Mouse (Mus musculus) CD4-positive, CD25-positive, alpha-beta regulatory T cell (primary cell): Measurements from ENCODE around the gene Olfr1214. TPM values are rescaled to one million over a fixed set of nuclear protein-coding genes. Genes with fewer than 3 reads are reported as not detected.

Experiments used
- polyA plus RNA-seq: library from polyadenylated mRNA; unstranded; fragments of 100-300 nt; shearing (Covaris generic); gene quantifications from one replicate; pipeline ENCODE4 v1.2.1, GENCODE M21; 2017

Olfr1214 gene
- polyA plus RNA-seq: not detected

DNA sequence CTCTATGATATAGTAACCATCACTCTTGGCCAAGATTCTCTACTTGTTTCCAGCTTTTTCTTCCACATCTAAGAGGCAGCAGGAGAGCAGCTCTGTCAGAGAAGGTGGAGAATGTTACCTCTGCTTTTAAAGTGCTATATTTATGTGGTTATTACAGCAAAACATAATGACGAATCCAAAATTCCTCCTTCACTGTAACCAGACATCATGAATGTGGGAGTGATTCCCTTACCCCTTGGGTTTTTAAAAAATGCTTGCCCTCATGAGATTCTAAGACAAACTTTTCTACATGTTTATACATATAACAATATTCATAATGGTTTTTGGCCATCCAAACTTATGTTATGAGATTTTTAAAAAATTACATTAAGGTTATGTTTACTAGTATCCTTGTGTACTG, at the start of gene Olfr1214:
Olfr1214 (minus strand) TSS at position 101 of the 400 bp plus-strand sequence.

DNA sequence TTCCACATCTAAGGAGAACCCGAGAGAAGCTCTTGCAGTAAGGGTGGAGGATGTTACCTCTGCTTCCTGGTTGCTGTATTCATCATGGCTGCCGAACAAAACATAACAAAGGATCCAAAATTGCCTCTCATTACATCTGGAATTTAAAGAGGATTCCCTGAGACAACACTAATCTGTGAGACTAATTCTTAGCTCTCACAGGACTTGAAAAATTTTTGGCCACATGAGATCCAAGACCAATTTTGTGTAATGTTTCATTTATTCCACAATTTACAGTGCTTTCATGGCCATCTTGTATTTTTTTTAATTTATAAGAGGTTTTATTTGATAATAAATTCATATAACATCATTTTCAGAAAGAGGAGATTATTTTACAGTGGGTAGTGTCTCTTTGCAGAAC, 39.5 kb upstream of the Olfr1214 start, which contains the start of gene Olfr1217:
Olfr1217 (minus strand) TSS at position 101 of the 400 bp plus-strand sequence.

DNA sequence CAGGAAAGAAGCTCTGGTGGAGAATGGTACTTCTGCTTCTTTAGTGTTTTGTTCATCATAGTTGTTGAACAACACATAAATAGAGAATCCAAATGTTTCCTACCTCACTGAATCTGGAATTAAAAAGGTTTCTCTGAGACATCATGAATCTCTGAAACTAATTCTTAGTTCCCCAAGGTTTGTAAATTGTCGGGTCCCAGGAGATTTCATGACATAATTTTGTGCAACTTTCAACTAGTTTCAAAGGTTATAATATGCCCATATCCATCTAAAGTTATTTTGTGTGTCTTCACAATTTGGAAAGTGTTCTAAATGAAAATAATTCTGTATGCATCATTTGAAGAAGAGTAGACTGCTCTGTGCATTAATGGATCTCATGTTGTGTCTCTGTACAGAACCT, 25.8 kb upstream of the Olfr1214 start, which contains the start of gene Olfr1216:
Olfr1216 (minus strand) TSS at position 101 of the 400 bp plus-strand sequence.

DNA sequence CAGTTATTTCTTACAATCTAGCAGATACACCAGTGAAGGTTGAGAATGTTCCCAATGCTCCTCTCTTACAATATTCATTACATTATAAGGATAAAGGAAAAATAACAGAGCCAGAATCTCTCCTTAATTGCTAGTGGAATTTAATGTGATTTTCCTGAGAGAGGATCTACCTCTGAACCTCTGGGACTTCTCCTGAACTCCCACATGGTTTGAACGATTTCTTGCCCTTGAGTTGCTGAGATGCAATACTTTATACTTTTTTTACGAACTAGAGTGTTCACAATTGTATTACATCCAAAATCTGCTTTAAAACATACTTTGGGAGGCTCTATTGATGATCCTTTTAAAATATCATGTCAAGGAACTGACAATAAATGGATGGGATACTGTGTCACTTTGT, 14.4 kb upstream of the Olfr1214 start, which contains the start of gene Olfr1215:
Olfr1215 (minus strand) TSS at position 101 of the 400 bp plus-strand sequence.

DNA sequence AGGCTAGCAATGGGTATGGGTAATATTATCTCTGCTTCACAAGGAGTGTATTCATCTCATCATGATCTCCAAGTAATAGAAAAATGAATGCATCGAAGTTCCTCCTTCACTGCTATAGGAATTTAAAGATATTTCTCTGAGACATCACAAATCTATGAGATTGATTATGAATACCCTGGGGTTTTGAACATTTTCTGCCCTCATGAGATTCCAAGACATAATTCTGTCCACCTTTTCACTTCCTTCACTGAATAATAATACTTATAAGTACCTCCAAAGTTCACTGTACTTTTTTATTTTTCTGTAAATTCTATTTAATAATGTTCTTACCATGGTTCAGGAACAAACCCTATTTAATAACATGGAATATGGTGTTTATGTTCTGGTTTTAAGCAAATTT, 12.3 kb downstream of the Olfr1214 start, which contains the start of gene Gm13762:
Gm13762 (minus strand) TSS at position 101 of the 400 bp plus-strand sequence.

DNA sequence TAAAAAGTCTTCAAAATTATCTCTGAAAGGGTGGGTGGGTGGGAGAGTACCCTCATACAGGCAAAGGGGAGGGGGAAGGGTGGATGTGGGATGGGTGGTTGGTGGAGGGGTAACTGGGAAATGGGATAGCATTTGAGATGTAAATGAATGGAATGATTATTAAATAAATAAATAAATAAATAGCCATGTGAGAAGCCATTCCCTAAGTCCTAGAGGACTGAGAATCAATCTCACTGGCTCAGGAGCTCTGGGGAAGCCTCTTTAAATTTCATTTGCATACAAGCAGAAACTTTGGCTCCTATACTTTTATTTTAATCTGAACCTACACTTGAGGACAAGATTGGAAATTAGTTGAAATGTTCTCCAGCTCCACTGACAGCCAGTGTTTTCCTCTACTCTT, 38.8 kb downstream of the Olfr1214 start, which contains the start of gene Olfr1212:
Olfr1212 (plus strand) TSS at position 301 of the 400 bp plus-strand sequence.

DNA sequence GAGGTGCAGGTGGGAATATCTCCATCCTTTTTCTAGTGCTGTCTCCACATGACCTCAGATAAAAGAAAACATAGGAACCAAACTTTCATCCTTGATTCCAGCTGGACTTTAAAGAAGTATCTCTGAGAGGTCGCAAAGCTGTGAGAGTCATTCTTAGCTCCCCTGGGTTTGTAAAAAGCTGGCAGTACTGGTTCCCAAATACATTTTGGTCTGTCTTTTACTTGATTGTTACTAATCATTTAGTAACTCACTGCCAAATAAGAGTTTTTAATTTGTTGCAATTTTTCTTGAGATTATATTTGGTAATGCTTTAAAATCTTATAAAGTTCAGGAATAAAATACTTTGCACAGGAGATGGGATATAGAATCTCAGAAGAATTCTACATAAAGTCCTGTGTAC, 54.4 kb downstream of the Olfr1214 start, which contains the start of gene Olfr1211:
Olfr1211 (minus strand) TSS at position 101 of the 400 bp plus-strand sequence.

Other genes with a start within 250 kb of the Olfr1214 start
- not detected for gene Olfr1198, start 241.3 kb downstream of the Olfr1214 start, polyA plus RNA-seq
- gene Olfr1199, start 232.2 kb downstream of the Olfr1214 start, polyA plus RNA-seq: not detected
- gene Olfr1200, start 222.2 kb downstream of the Olfr1214 start, polyA plus RNA-seq: not detected
- not detected for gene Olfr1201, start 199.6 kb downstream of the Olfr1214 start, polyA plus RNA-seq
- not detected for gene Olfr1202, start 178.2 kb downstream of the Olfr1214 start, polyA plus RNA-seq
- not detected for gene Olfr1205, start 162.9 kb downstream of the Olfr1214 start, polyA plus RNA-seq
- not detected for gene Olfr1204, start 143.4 kb downstream of the Olfr1214 start, polyA plus RNA-seq
- 0.11 TPM for gene Olfr1206, start 129.4 kb downstream of the Olfr1214 start, polyA plus RNA-seq
- gene Olfr1208, start 90.3 kb downstream of the Olfr1214 start, polyA plus RNA-seq: not detected
- not detected for gene Olfr1209, start 77.5 kb downstream of the Olfr1214 start, polyA plus RNA-seq
- not detected for gene Olfr1211, start 54.5 kb downstream of the Olfr1214 start, polyA plus RNA-seq
- not detected for gene Olfr1212, start 38.7 kb downstream of the Olfr1214 start, polyA plus RNA-seq
- not detected for gene Gm13762, start 12.4 kb downstream of the Olfr1214 start, polyA plus RNA-seq
- gene Olfr1215, start 14.3 kb upstream of the Olfr1214 start, polyA plus RNA-seq: not detected
- not detected for gene Olfr1216, start 25.7 kb upstream of the Olfr1214 start, polyA plus RNA-seq
- not detected for gene Olfr1217, start 39.4 kb upstream of the Olfr1214 start, polyA plus RNA-seq
- not detected for gene Olfr1218, start 68.5 kb upstream of the Olfr1214 start, polyA plus RNA-seq
- not detected for gene Olfr1219, start 90.9 kb upstream of the Olfr1214 start, polyA plus RNA-seq
- gene Olfr1220, start 114.2 kb upstream of the Olfr1214 start, polyA plus RNA-seq: 0.07 TPM
- gene Olfr1221, start 124.6 kb upstream of the Olfr1214 start, polyA plus RNA-seq: not detected
- gene Olfr1222, start 140.4 kb upstream of the Olfr1214 start, polyA plus RNA-seq: not detected
- gene Olfr1223, start 158.9 kb upstream of the Olfr1214 start, polyA plus RNA-seq: not detected
- not detected for gene Olfr1224-ps1, start 171.4 kb upstream of the Olfr1214 start, polyA plus RNA-seq
- 0.07 TPM for gene Olfr1225, start 182.0 kb upstream of the Olfr1214 start, polyA plus RNA-seq
- gene Olfr1226, start 207.4 kb upstream of the Olfr1214 start, polyA plus RNA-seq: not detected